Mouse (Mus musculus) cerebellum, adult 18-20 months (tissue): ENCODE measurements around the gene Doc2g.
"Not testable (repeated sequence)": the region's sequence is repeated elsewhere in the genome, so short reads cannot be mapped to it uniquely, and the experiment has no call there.

ENCODE experiments used
- DNase-seq, 2 experiments: peaks; one replicate each; pipeline ENCODE4 v3.0.0; 2021

The Doc2g gene

DNA sequence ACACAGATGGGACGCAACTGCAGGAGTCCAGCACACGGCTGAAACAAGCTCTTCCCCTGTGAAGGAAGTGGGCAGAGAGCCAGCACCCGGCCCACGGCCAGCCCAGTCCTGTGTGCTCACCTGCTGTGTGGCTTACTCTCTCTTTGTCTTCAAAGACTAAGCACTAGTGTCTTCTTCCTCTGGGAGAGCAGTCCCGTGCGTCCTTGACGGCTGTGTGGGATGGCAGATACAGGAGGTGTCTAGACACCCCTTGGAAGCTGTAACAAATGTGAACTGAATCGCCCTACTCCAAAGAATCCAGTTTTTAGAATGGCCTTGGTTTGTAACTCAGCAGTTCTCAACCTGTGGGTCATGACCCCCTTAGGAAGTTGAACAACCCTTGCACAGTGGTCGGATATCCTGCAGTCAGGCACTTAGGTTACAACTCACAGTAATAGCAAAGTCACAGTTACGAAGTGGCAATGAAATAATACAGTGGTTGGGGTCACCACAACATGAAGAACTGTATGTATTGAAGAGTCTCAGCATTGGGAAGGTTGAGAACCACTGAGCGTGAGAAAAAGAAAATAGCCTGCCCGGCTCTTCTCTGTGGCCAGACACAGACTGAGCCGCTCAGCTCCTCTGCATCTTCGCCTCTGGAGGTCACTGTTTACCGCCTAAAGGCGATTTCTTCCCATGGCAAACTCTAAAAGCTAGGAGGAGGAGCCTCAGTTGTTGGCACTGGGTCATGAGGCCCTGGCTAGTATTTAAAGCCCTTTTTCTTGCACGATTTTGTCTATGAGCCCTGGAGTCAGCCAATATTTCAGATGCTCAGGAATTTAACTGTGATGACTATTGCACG lies 15.8 kb downstream of the Doc2g start:
- DNase-seq = peak; percentile 85 to 90

DNA sequence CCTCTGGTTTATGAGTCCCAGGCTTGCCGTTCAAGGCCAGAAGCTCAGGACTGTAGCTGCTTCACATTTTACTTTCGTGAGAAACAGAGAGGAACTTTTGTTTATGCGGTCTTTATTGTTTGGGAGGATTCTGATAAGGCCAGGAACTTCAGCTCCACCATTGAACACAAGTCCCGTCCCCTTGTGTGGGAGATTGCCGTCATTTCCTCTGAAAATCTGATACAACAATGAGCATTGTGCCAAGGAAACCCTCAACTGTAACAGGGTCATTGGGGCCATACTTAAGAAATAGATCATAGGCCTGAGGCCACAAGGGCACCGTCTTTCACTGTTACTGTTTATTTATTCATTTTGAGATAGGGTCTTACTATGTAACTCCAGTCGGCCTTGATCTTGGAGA lies 20.1 kb downstream of the Doc2g start:
- DNase-seq = no peak

DNA sequence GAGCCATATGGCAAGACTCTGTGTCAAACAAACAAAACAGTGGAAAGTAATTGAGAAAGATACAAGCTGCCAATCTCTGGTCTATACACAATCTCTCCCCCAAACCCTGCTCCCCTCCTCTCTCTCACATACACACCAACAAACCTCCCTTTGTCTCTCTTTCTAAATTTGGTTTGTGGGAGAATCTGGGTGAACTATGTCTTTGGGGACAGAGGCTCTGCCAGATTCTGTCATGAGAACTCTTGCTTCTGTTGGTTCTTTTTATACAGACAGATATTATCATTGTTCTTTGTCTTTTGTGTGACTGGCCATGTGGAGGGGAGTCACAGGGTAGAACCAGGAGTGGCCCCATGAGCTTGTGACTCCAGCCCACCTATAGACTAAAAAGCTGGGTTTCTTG lies 24.5 kb downstream of the Doc2g start:
- no peak for DNase-seq

DNA sequence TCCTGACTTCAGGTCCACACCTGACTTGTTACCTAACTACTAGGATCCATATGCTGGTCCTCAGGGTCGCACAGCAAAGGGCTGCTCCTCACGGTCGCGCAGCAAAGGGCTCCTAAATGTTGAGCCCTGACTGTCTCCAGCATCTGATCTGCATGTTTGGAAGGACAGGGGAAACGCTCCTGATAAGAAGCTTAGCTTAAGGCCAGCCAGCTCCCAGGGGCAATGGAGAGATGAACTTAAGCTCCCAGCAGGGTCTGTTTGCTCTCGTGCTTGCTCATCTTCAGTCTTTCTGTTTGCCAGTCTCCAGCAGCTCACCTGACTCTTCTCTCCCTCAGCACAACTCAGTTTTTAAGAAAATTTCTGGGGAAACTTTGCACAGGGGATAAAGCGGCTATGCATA lies 29.6 kb downstream of the Doc2g start:
- no peak for DNase-seq

DNA sequence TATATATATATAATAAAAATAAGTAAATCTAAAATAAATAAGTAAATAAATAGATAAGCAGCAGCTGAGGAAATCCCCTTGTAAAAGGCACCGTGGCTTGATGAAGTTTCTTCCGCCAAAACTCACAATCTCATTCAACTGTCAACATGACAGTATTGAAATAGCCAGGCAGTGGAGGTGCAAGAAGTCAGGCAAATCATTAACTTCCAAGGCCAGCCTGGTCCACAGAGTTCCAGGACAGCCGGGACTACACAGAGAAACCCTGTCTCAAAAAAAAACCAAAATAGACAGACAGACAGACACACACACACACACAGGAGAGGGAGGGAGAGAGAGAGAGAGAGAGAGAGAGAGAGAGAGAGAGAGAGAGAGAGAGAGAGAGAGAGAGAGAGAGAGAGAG lies 30.2 kb downstream of the Doc2g start:
- DNase-seq = no peak

DNA sequence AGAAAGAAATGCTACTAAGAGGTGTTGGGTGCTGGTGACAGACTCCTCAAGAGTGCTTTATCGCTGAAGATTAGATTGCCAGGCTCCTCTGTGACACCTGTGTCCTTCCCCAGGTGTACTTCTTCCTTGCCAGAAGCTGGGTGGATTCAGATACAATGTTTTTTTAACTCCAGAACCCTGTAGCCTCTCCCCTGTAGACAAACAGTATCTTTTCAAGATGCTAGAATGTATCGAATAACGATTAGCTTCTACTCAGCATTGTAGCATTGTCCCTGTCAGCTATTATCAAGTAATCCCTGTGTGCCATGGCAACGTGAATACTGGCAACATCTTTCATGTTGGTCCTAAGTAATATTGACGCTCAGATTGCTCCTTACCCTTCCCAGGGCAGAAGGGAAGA lies 30.6 kb downstream of the Doc2g start:
- DNase-seq = no peak

DNA sequence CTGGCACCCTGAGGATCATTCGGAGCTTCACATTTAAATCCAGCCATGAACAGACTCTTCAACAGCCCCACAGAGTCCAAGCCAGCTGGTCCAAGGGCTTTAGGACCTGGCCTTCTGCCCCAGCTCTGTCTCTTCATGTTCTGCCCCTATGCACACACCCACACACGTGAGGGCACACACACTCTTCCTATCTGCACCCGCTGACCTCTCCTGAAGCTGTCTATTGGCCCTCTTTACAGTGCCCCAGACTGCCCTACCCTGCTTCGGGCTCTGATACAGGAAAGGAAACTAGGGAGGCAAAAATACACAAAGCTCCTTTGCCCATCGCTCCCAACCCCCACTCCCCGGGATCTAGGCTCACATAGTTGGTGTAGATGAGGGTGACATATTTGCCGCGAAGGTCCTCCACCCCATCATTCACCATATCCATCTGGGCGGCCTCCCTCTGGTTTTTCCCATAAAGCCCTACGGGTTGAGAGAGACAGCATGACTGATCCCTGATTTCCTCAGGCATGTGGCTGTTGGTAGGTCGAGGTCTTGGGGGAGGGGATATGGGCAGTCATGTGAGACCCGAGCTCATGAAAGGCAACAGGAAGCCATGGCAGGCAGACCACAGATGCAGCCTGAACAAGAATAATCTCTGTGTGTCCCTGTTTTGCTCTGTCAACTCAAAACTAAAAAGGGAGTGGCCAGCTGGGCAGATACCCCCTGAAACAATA lies 33.4 kb downstream of the Doc2g start:
- DNase-seq = no peak

DNA sequence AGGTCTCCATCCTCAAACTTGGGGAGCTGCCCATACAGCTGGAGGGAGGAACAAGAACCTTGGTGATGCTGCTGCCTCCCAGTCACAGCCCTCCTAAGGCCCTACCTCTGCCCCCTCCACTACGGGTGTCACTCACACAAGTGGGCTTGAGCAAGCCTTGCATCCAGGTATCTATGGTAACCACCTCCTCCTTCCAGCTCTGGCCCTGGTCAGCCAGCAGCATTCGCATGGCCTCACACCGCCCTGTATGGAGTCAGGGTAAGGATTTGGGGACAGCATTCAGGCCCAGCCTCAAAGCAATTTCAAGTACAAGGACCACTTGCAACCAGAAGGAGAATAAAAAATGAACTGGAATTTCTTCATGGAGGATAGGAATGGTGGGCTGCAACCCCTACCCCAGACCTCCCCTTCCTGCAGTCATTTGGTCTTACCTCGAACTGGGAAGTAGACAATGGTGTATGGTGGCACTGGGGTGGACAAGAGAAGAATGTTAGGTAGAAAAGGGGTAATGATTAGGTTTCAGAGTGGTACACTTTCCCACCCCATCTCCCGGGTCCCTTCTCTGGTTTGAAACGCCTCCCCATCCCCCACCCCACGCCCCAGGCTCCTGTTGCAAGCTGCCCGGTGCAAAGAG lies 34.2 kb downstream of the Doc2g start:
- DNase-seq = not testable (repeated sequence)

DNA sequence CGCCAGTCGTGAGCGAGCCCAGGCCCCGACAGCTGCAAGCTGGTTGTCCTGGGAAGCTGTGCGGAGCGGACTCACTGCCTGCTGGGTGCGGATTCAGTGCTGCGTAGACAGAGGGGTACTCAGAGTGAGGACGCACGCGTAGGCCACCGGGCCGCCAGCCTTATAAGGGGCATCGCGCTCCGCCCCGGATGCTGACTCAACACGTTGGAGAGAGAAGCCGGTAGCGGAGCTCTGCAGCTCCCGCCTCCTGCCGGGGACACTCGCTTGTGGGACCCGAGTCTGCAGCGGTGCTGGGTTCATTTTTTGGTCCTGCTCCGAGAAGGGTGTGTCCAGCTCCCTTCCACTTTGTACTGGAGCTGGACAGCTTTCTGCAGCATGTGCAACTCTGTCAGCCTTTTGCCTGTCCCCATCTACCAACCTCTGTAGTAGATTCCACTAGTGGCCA lies 34.7 kb downstream of the Doc2g start, which contains the start of gene Gstp1:
Gene Gstp1 (minus strand): TSS at position 198 of the 445 bp plus-strand sequence.
- peak; percentile 82 to 86 for DNase-seq

DNA sequence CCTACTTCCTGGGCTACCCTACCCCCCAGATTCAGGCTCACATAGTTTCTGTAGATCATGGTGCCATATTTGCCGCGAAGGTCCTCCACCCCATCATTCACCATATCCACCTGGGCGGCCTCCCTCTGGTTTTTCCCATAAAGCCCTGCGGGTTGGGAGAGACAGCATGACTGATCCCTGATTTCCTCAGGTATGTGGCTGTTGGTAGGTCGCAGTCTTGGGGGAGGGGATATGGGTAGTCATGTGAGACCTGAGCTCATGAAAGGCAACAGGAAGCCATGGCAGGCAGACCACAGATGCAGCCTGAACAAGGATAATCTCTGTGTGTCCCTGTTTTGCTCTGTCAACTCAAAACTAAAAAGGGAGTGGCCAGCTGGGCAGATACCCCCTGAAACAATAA lies 37.8 kb downstream of the Doc2g start:
- DNase-seq = not testable (repeated sequence)

DNA sequence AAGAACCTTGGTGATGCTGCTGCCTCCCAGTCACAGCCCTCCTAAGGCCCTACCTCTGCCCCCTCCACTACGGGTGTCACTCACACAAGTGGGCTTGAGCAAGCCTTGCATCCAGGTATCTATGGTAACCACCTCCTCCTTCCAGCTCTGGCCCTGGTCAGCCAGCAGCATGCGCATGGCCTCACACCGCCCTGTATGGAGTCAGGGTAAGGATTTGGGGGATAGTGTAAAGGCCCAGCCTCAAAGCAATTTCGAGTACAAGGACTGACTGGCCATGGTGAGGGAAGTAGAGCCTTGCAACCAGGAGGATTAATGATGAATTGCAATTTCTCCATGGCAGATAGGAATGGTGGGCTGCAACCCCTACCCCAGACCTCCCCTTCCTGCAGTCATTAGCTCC lies 38.4 kb downstream of the Doc2g start:
- DNase-seq = not testable (repeated sequence)

DNA sequence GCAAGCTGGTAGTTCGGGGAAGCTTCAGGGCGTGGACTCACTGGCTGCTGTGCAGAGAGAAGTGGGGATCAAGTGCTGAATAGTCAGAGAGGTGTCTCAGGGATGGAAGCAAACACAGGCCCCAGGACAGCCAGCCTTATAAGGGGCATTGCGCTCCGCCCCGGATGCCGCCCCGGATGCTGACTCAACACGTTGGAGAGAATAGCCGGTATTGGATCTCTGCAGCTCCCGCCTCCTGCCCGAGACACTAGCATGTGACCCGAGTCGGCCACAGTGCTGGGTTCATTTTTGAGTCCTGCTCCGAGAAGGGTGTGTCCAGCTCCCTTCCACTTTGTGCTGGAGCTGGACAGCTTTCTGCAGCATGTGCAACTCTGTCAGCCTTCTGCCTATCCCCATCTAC lies 39.0 kb downstream of the Doc2g start:
- DNase-seq = no peak

DNA sequence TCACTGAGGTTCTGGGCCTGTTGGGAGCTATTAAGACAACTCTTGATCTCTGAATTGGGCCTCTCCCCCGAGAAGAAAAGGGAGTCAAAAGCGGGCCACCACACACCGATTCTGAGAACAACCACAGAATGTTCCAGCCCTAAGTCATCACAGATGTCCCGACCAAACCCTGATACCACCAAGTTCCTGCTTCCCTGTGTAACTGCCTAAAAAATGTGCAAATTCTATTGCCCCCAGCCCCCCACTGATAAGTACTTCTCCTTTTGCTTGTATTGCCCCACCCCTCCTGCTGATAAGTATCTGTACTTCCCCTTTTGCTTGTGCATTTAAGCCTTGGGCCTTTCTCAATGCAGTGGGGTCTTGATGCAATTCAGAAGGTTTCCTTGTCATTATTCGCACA lies 41.0 kb downstream of the Doc2g start:
- DNase-seq = not testable (repeated sequence)

DNA sequence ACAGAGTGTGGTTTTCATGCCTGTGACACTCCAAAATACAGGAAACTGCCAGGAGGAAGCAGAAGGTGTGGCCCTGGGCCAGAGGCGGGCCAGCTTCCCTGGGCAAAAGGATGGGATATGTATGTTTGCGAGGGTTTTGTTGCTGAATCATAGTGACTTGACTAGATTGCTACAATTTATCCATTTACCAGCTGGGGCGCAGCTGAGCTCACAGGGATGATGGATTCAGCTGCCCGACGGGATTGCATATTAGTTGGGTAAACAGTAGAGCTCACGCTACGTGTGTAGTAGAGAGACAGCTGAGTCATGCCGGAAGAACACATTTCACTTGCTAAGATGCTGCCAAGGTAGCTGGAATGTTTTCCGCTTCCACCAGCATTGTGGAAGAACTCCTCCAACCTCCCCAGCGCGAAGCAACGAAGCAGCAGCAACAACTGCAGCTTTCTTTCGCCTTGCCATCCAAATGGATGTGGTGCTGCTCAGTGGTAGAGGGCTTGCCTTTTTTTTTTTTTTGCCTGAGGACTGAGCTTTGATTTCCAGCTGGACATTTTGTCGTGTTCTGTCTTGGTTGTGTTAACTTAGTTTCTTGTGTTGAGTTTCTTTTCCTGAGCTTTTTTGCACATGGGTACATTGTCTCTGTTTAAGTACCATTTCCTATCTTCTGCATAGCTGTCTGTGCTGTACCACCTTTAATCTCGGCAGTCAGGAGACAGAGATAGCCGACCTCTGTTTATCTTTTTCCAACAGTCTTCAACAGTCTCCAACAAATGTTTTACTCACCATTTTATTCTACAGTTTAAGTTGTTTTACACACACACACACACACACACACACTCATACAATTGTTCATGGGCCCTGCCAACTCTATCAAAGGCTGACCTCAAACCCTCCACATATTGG lies 43.1 kb downstream of the Doc2g start, which contains the start of gene Gstp2:
Gene Gstp2 (minus strand): TSS at position 58 of the 900 bp plus-strand sequence.
- peak; percentile 83 to 86 for DNase-seq

DNA sequence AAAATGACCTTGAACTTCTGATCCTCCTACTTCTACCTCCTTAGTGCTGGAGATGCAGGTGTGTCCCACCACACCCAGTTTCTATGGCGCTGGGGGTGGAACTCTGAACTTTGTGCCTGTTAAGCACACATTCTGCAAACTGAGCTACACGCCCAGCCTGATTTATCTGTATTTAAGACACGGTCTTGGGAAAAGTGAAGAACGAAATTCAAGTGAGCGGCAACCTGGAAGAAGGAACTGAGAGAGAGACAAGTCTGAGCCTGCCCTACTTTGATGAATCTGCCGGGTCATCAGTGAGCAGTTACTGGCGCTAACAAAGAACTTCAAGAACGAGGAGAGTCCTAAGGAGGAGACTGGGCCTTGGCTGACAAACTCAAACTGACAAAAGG lies 43.7 kb downstream of the Doc2g start:
- no peak for DNase-seq

DNA sequence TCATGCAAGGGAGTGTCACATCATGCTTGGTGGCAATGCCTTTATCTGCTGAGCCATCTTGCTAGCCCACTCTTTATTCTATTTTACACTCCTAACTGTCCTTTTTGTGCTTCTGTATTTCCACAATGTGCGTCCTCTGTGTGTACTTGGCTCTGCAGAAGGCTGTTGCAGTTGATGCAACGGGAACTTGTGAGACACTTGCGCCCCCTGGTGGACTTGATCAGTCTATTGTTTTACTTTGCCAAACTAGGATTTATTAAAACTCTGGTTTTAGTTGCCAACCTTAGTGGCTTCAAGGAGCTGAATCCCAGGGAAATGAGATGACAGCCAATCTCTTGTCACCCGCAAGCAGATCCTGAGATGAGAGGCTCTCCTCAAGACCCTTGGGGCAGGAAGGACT lies 44.7 kb downstream of the Doc2g start:
- peak; percentile 86 to 90 for DNase-seq

DNA sequence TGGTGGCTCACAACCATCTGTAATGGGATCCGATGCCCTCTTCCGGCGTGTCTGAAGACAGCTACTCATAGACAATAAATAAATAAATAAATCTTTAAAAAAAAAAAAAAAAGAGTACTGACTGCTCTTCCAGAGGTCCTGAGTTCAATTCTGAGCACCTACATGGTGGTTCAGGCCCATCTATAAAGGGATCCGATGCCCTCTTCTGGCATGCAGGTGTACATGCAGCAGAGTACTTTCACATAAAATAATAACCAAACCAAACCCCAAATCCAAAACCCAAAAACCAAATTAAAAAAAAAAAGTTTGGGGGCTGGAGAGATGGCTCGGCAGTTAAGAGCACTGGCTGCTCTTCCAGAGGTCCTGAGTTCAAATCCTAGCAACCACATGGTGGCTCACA lies 46.0 kb downstream of the Doc2g start:
- DNase-seq = not testable (repeated sequence)

DNA sequence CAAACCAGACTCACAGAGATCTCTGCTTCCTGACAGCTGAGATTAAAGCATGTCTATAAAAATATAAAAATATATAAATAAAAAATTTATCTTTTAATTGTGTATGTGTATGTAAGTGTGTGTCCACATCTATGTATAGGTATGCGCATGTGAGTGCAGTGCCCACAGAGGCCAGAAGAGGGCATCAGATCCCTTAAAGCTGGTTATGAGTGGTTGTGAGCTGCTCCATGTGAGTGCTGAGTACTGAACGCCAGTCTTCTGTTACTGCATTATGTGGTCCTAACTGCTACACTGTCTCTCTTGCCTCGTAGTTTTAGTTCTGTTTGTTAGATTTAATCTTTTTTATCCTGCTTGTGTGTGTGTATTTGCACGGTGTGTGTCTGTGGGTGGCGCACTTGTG lies 47.9 kb downstream of the Doc2g start:
- no peak for DNase-seq

DNA sequence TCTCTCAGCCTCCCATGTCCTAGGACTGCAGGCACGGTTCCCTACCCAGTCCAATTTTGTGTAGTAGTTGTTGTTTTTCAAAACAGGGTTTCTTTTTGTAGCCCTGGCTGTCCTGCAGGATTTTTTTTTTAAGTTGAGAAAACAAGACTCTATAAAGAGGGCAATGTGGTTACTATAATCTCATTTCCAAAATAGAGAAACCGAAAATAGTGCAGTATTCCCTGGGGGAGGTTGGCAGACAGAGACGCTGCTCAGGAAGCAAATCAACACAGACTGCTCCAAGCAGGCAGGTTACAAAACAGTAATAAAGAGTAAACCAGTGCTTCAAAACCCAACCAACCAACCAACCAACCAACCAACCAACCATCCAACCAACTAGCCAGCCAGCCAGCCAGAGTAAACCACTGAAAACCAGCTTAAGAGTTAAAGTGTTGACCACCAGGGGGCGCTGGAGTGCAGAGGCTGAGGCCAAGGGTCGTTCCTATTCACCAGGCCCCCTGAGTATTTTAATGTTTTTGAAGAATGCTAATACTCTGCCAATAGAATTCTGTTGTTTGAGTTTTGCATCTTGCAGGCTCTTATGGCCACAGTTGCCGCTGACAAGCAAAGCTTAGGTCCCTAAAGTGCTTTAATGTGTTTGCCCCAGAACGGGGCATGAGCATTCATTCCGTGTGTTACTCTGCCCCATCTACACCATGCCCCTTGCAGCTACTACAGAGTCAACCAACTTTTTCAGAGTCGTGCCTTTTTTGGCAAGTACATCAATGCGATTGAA lies 48.8 kb downstream of the Doc2g start:
- DNase-seq = peak; percentile 62 to 76

DNA sequence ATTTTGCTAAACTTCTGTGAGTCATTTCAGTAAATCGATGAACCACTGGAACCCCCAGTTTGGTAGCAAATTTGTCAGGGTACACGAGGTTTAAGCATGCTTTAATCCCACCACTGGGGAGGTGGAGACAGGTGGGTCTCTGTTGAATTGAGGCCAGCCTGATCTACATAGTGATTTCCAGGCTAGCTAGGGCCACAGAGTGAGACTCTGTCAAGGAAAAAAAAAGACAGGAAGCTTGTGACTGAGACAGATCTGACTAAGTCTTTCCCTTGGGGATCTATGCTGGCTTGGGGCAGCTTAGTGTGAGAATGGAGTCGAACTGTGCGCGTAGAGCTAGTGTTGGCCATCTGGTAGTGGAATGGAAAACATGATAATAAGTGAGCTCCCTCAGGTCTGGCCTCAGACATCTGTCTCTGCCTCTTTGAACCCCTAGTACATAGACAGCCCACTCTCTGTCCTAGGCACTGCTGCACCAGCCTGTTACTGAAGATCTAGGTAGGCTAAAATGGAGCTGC lies 49.5 kb downstream of the Doc2g start:
- DNase-seq = no peak

DNA sequence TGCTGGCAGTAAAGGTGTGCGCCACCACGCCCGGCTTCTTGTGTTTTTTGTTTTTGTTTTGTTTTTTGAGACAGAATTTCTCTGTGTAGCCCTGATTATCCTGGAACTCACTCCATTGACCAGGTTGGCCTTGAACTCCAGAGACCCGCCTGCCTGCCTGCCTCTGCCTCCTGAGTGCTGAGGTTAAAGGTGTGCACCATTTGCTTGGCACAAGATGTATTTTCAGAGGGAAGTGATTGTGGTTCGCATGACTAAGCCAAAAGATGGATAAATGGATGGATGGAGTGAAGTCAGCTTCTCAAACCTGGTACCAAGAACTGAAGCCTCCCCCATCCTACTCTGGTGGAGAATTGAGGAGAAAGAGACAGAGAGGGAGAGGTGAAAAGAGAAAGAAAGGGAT lies 51.5 kb downstream of the Doc2g start:
- no peak for DNase-seq
